Mouse (Mus musculus) myocyte (in vitro differentiated cells): ENCODE measurements around the gene Shc3. TPM values are rescaled to one million over a fixed set of nuclear protein-coding genes. Genes with fewer than 3 reads are reported as not detected.
A peak's percentile ranks its signal among the peaks of the same experiment; 100 is the strongest.

ENCODE experiments used
- H3K27me3 ChIP-seq: one replicate; pipeline ENCODE4 v1.6.1; 2011; ENCODE audit not compliant: control insufficient read depth, insufficient read depth, insufficient read length
- H3K36me3 ChIP-seq: one replicate; pipeline ENCODE4 v1.6.1; 2011; ENCODE audit not compliant: control insufficient read depth, insufficient read depth
- H3K4me2 ChIP-seq: one replicate; pipeline ENCODE4 v1.6.1; 2011; ENCODE audit warnings: low read depth, control low read depth
- H3K4me3 ChIP-seq: one replicate; pipeline ENCODE4 v1.5.1; 2011; ENCODE audit warnings: mild to moderate bottlenecking, control low read depth, moderate library complexity
- H3K79me2 ChIP-seq: one replicate; pipeline ENCODE4 v1.6.1; 2011; ENCODE audit not compliant: control insufficient read depth, insufficient read depth
- H3ac ChIP-seq: one replicate; pipeline ENCODE4 v1.6.1; 2011; ENCODE audit not compliant: control insufficient read depth, insufficient read length
- CEBPB ChIP-seq: IDR thresholded peaks from 2 replicates; pipeline ENCODE4 v1.6.1; 2011; ENCODE audit warnings: mild to moderate bottlenecking, moderate library complexity; ENCODE audit not compliant: poor library complexity, insufficient read depth, severe bottlenecking
- E2F4 ChIP-seq: IDR thresholded peaks from one replicate; pipeline ENCODE4 v1.6.1; 2011; ENCODE audit warnings: mild to moderate bottlenecking, control low read depth, moderate library complexity; ENCODE audit not compliant: insufficient read depth
- MAX ChIP-seq: IDR thresholded peaks from one replicate; pipeline ENCODE4 v1.6.1; 2011; ENCODE audit warnings: low read depth, mild to moderate bottlenecking, control low read depth
- MYOD1 ChIP-seq, 3 experiments: IDR thresholded peaks; one replicate each; pipeline ENCODE4 v1.6.1; 2011; ENCODE audit warnings: control low read depth in 2 of 3, low read depth in 2 of 3, mild to moderate bottlenecking in 2 of 3, moderate library complexity in 1 of 3; ENCODE audit not compliant: insufficient read length in 2 of 3, control insufficient read depth in 1 of 3
- MYOG ChIP-seq, 3 experiments: IDR thresholded peaks; one replicate each; pipeline ENCODE4 v1.6.1; 2011; ENCODE audit warnings: control low read depth in 2 of 3, low read depth in 2 of 3, mild to moderate bottlenecking in 2 of 3; ENCODE audit not compliant: insufficient read length in 2 of 3, control insufficient read depth in 1 of 3, insufficient read depth in 1 of 3
- POLR2A ChIP-seq: IDR thresholded peaks from one replicate; pipeline ENCODE4 v1.6.1; 2011; ENCODE audit warnings: low read depth, mild to moderate bottlenecking, control low read depth, moderate library complexity; ENCODE audit not compliant: insufficient read length
- POLR2AphosphoS2 ChIP-seq: IDR thresholded peaks from one replicate; pipeline ENCODE4 v1.6.1; 2011; ENCODE audit warnings: low read depth, control low read depth; ENCODE audit not compliant: insufficient read length
- REST ChIP-seq: IDR thresholded peaks from one replicate; pipeline ENCODE4 v1.6.1; 2011; ENCODE audit warnings: mild to moderate bottlenecking, control low read depth, moderate library complexity; ENCODE audit not compliant: insufficient read depth, insufficient read length
- SRF ChIP-seq: IDR thresholded peaks from one replicate; pipeline ENCODE4 v1.6.1; 2011; ENCODE audit warnings: low read depth; ENCODE audit not compliant: control insufficient read depth, insufficient read length
- TCF12 ChIP-seq: IDR thresholded peaks from one replicate; pipeline ENCODE4 v1.6.1; 2011; ENCODE audit warnings: mild to moderate bottlenecking, control low read depth; ENCODE audit not compliant: poor library complexity, insufficient read depth, severe bottlenecking
- TCF3 ChIP-seq: IDR thresholded peaks from one replicate; pipeline ENCODE4 v1.6.1; 2011; ENCODE audit warnings: low read depth, control low read depth; ENCODE audit not compliant: insufficient read length
- USF1 ChIP-seq: IDR thresholded peaks from one replicate; pipeline ENCODE4 v1.6.1; 2011; ENCODE audit warnings: low read depth, mild to moderate bottlenecking, control low read depth, moderate library complexity
- polyA plus RNA-seq: library from polyadenylated mRNA; unstranded; fragments of >200 nt; fragmentation: generic; extraction: Trizol; gene quantifications from one replicate; pipeline ENCODE4 v1.2.1, GENCODE M21; 2012; ENCODE audit warnings: missing spikeins

The Shc3 gene
- polyA plus RNA-seq, 1 experiment: 0.17 TPM

- H3K27me3 ChIP-seq: no peaks in the 10 kb centered on the region
- TF ChIP-seq REST (no peak), TCF3 (no peak), MYOG (IDR thresholded peaks at IDR 0.05; ENCODE audit: control insufficient read depth in 1 of 3, insufficient read depth in 1 of 3, insufficient read length in 2 of 3, low read depth in 2 of 3) (no peak), MYOD1 (IDR thresholded peaks at IDR 0.05; ENCODE audit: control insufficient read depth in 1 of 3, insufficient read length in 2 of 3, low read depth in 2 of 3) (no peak), SRF (no peak), USF1 (no peak), POLR2AphosphoS2 (no peak), E2F4 (no peak), TCF12 (no peak), POLR2A (no peak), MAX (no peak), CEBPB (no peak)
- H3K4me2 ChIP-seq: peak overlapping the region; percentile 88
- no peak overlapping the region for H3ac ChIP-seq
- H3K4me3 ChIP-seq: peak overlapping the region; percentile 18
- no peaks in the 10 kb centered on the region for H3K79me2 ChIP-seq
- no peaks in the 10 kb centered on the region for H3K36me3 ChIP-seq
Measured at GRCm38 (mm10) chr13:51570111-51570510, 892 bp upstream of the Shc3 start.

GRCm38 (mm10) chr13:51569685-51570068, 458 bp upstream of the Shc3 start:
- no peak for TF ChIP-seq USF1
- no peak for TF ChIP-seq REST
- TF ChIP-seq TCF3: no peak
- peak overlapping the region; percentile 18 for H3K4me3 ChIP-seq

GRCm38 (mm10) chr13:51568501-51568901, 718 bp downstream of the Shc3 start:
- Histone ChIP-seq H3K4me2 (peak overlapping the region; percentile 88), H3K36me3 (no peaks in the 10 kb centered on the region), H3K4me3 (peak overlapping the region; percentile 18), H3K27me3 (no peaks in the 10 kb centered on the region), H3K79me2 (no peaks in the 10 kb centered on the region), H3ac (no peak overlapping the region)
- TF ChIP-seq REST: no peak
- no peak for TF ChIP-seq CEBPB
- no peak for TF ChIP-seq MYOG (IDR thresholded peaks at IDR 0.05; ENCODE audit: control insufficient read depth in 1 of 3, insufficient read depth in 1 of 3, insufficient read length in 2 of 3, low read depth in 2 of 3)
- no peak for TF ChIP-seq USF1
- no peak for TF ChIP-seq TCF12

More at GRCm38 (mm10) chr13:51569685-51570068, 458 bp upstream of the Shc3 start:
- H3ac ChIP-seq: no peak overlapping the region
- peak overlapping the region; percentile 88 for H3K4me2 ChIP-seq
- no peaks in the 10 kb centered on the region for H3K27me3 ChIP-seq
- H3K79me2 ChIP-seq: no peaks in the 10 kb centered on the region
- no peaks in the 10 kb centered on the region for H3K36me3 ChIP-seq

GRCm38 (mm10) chr13:51567411-51567851, 1.8 kb downstream of the Shc3 start:
- H3K27me3 ChIP-seq: no peaks in the 10 kb centered on the region
- no peak overlapping the region for H3ac ChIP-seq
- TF ChIP-seq SRF: no peak
- no peak for TF ChIP-seq MYOD1 (IDR thresholded peaks at IDR 0.05; ENCODE audit: control insufficient read depth in 1 of 3, insufficient read length in 2 of 3, low read depth in 2 of 3)
- TF ChIP-seq POLR2AphosphoS2: no peak
- no peak for TF ChIP-seq MYOG (IDR thresholded peaks at IDR 0.05; ENCODE audit: control insufficient read depth in 1 of 3, insufficient read depth in 1 of 3, insufficient read length in 2 of 3, low read depth in 2 of 3)
- no peak for TF ChIP-seq POLR2A
- TF ChIP-seq MAX: no peak
- TF ChIP-seq CEBPB: no peak
- TF ChIP-seq USF1: no peak
- no peak for TF ChIP-seq TCF12
- no peak for TF ChIP-seq TCF3
- no peak for TF ChIP-seq REST
- no peak for TF ChIP-seq E2F4
- H3K79me2 ChIP-seq: no peaks in the 10 kb centered on the region
- no peaks in the 10 kb centered on the region for H3K36me3 ChIP-seq
- no peak overlapping the region for H3K4me3 ChIP-seq
- H3K4me2 ChIP-seq: no peak overlapping the region

GRCm38 (mm10) chr13:51567078-51567395, 2.2 kb downstream of the Shc3 start:
- H3K36me3 ChIP-seq: no peaks in the 10 kb centered on the region
- no peaks in the 10 kb centered on the region for H3K79me2 ChIP-seq
- H3K4me2 ChIP-seq: no peak overlapping the region
- H3ac ChIP-seq: no peak overlapping the region
- TF ChIP-seq MAX (no peak), E2F4 (no peak), CEBPB (no peak), TCF12 (no peak), TCF3 (no peak), POLR2AphosphoS2 (no peak), MYOG (IDR thresholded peaks at IDR 0.05; ENCODE audit: control insufficient read depth in 1 of 3, insufficient read depth in 1 of 3, insufficient read length in 2 of 3, low read depth in 2 of 3) (no peak), USF1 (no peak), MYOD1 (IDR thresholded peaks at IDR 0.05; ENCODE audit: control insufficient read depth in 1 of 3, insufficient read length in 2 of 3, low read depth in 2 of 3) (no peak), SRF (no peak), POLR2A (no peak), REST (no peak)
- no peaks in the 10 kb centered on the region for H3K27me3 ChIP-seq
- no peak overlapping the region for H3K4me3 ChIP-seq
